Mouse (Mus musculus) heart, adult 2 months (tissue): Measurements from ENCODE around the gene Hmbs. TPM values are rescaled to one million over a fixed set of nuclear protein-coding genes. Genes with fewer than 3 reads are reported as not detected.

Experiments used
- DNase-seq, 2 experiments: peaks; one replicate each; pipeline ENCODE4 v3.0.0; 2021
- H3K27ac ChIP-seq: fragments of 200-600 bp; 2 replicates; pipeline ENCODE4 v1.8.1; 2022
- H3K27me3 ChIP-seq: fragments of 200-500 bp; 2 replicates; pipeline ENCODE4 v1.6.1; 2012; ENCODE audit warnings: mild to moderate bottlenecking, low read length, inconsistent platforms, mixed read lengths; ENCODE audit not compliant: control insufficient read depth, insufficient read depth
- H3K36me3 ChIP-seq: fragments of 200-500 bp; 2 replicates; pipeline ENCODE4 v1.6.1; 2012; ENCODE audit warnings: low read length, inconsistent platforms; ENCODE audit not compliant: control insufficient read depth, insufficient read depth
- H3K4me1 ChIP-seq: fragments of 200-500 bp; 2 replicates; pipeline ENCODE4 v1.6.1; 2011; ENCODE audit warnings: low read length; ENCODE audit not compliant: control insufficient read depth, insufficient read depth
- H3K4me3 ChIP-seq: fragments of 200-600 bp; 2 replicates; pipeline ENCODE4 v1.8.1; 2022
- H3K79me2 ChIP-seq: fragments of 200-500 bp; replicated peaks from 2 replicates; pipeline ENCODE4 v1.6.1; 2012; ENCODE audit warnings: mild to moderate bottlenecking, inconsistent platforms, low read length, moderate library complexity, mixed read lengths; ENCODE audit not compliant: control insufficient read depth, insufficient read depth
- H3K9ac ChIP-seq: fragments of 200-500 bp; 2 replicates; pipeline ENCODE4 v1.6.1; 2012; ENCODE audit warnings: low read depth, mild to moderate bottlenecking, control low read depth, inconsistent platforms, low read length, mixed read lengths
- CTCF ChIP-seq: fragments of 200-600 bp; IDR thresholded peaks from 2 replicates; pipeline ENCODE4 v1.8.1; 2022; ENCODE audit warnings: antibody characterized with exemption, mild to moderate bottlenecking, moderate library complexity
- EP300 ChIP-seq: fragments of 200-500 bp; IDR thresholded peaks from 2 replicates; pipeline ENCODE4 v1.6.1; 2011; ENCODE audit warnings: low read depth, low read length, control low read depth; ENCODE audit not compliant: insufficient read depth
- POLR2A ChIP-seq: fragments of 200-500 bp; IDR thresholded peaks from 2 replicates; pipeline ENCODE4 v1.6.1; 2011; ENCODE audit warnings: mild to moderate bottlenecking, low read depth, low read length, control low read depth; ENCODE audit not compliant: insufficient read depth
- WGBS: fragments of 180-500 bp; shearing (Covaris S2); methylation state at CpG from one replicate; pipeline ENCODE4 v1.1.7; 2018; 5-methylcytosine and 5-hydroxymethylcytosine counted together
- intact Hi-C: fragments of 180-260 bp; cut with DNase I; formaldehyde crosslinking; loops from one replicate; pipeline ENCODE4 v1.15.1; 2025
- microRNA-seq, 2 experiments: library from miRNA; unstranded; fragments of <30 nt; microRNA quantifications; one replicate each; pipeline ENCODE4 v1.2.0; 2021
- polyA plus RNA-seq: library from polyadenylated mRNA; depleted of rRNA; stranded (reverse); fragments of >200 nt; gene quantifications from 2 replicates; pipeline ENCODE4 v1.2.3, GENCODE M21; 2012; rRNA removed
- total RNA-seq, 2 experiments: library from RNA; stranded (reverse); gene quantifications; 2 replicates each; pipeline ENCODE4 v1.2.3; 2021

Gene Hmbs
- total and polyA plus RNA-seq, 3 experiments, result 37.8 to 49.3 (median 39.8) TPM

DNA sequence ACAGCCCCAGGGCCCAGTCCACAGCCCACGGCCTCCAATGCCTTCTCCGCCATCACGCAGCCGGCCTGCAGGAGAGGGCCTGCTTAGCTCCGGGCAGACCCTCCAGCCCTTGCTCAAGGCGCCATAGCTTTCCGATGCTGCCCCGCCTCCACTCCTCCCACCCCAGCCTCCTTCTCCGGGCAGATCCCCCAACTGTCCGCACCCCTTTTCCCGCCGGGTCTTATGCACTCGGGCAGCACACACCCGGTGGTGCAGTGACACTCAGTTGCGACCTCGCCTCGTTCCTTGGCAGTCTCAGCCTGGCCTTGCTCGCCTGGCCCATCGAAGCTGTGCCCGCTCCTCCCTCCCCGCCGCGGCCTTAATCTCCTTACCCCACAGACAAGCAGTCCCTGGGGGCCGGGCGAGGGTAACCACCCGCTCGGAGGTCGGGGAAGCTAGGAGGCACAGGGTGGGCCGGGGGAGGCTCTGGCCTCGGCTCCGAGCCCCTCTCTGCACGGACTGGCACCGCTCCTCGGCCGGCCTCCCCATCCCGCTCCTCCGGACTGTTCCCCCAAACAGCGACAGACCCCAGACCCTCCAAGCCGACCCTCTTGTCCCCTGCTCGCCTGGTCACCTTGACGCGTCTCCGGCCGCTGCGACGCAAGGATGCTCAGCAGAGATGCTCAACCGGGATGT is 56.5 kb downstream of the Hmbs start:
- 6% methylated on average over 47 of the region's 47 CpGs for WGBS
- peak in 1 of 2 experiments; percentile 28 for DNase-seq
- Histone ChIP-seq H3K27ac (no peak overlapping the region), H3K79me2 (no peaks in the 10 kb centered on the region), H3K4me1 (peaks cover 3% of the 10 kb centered on the region; the same call in 1 of the 2 replicates), H3K36me3 (no peaks in the 10 kb centered on the region), H3K27me3 (peaks cover 11% of the 10 kb centered on the region; the same call in 1 of the 2 replicates), H3K4me3 (peak overlapping the region; percentile 46), H3K9ac (peak overlapping the region; percentile 40)
- intact Hi-C loops, result no loop called here
- TF ChIP-seq EP300, result no peak
- TF ChIP-seq CTCF, result no peak
- no peak for TF ChIP-seq POLR2A

DNA sequence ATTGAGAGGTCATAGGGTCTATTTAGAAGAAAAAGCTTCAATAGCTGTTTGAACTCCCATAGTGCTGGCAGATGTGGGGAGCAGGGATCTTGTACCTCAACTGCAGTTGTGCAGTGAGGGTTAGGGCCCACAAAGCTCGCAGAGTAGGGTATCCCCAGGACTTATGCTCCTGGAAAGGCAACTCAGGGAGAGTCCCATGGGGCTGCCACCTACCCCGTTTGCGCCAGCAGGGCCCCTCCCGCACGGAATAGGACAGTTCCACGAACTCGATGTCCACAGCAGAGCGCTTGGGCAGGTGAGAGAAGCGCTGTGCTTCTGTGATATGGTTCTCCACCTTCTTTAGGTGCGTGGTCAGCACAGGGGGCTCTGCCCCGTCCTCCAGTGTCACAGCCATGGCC is 57.0 kb downstream of the Hmbs start:
- TF ChIP-seq EP300 (no peak), POLR2A (no peak), CTCF (no peak)
- Histone ChIP-seq H3K4me3 (no peak overlapping the region), H3K4me1 (peaks cover 3% of the 10 kb centered on the region; the same call in 1 of the 2 replicates), H3K27ac (no peak overlapping the region), H3K9ac (peak overlapping the region; percentile 40), H3K79me2 (no peaks in the 10 kb centered on the region), H3K36me3 (no peaks in the 10 kb centered on the region), H3K27me3 (peaks cover 11% of the 10 kb centered on the region; the same call in 1 of the 2 replicates)
- DNase-seq, result no peak
- WGBS, result 43% methylated on average over 11 of the region's 11 CpGs
- intact Hi-C loops, result no loop called here

Small RNA genes lying within 50 kb of the gene (microRNA-seq; reads per million reads assigned to microRNA genes)
- gene Gm44335, result 0 reads per million in 2 experiments

Other genes with a start within 250 kb of the Hmbs start
- under 1 TPM in 1 of 2 experiments, not detected in 1; 0.05 TPM for gene Mfrp, start 242.5 kb downstream of the Hmbs start, total RNA-seq
- 0.04 and 0.12 TPM in 2 replicates for gene Mfrp, start 242.5 kb downstream of the Hmbs start, polyA plus RNA-seq
- gene C1qtnf5, start 237.0 kb downstream of the Hmbs start, total RNA-seq, result 1 to 10 TPM; 4.8 to 7.6 TPM
- 9.4 and 13.8 TPM in 2 replicates for gene C1qtnf5, start 237.0 kb downstream of the Hmbs start, polyA plus RNA-seq
- under 1 TPM; 0.21 to 0.23 TPM for gene Gm49380, start 230.7 kb downstream of the Hmbs start, total RNA-seq
- gene Gm49380, start 230.7 kb downstream of the Hmbs start, polyA plus RNA-seq, result not detected in 2 replicates
- 1 to 10 TPM; 6.5 to 6.7 TPM for gene Rnf26, start 230.7 kb downstream of the Hmbs start, total RNA-seq
- gene Rnf26, start 230.7 kb downstream of the Hmbs start, polyA plus RNA-seq, result 7.3 and 10.4 TPM in 2 replicates
- 10 to 100 TPM; 31.6 to 32.5 TPM for gene Mcam, start 209.8 kb downstream of the Hmbs start, total RNA-seq
- gene Mcam, start 209.8 kb downstream of the Hmbs start, polyA plus RNA-seq, result 49.8 and 70.9 TPM in 2 replicates
- 10 to 100 TPM; 17.8 to 18.7 TPM for gene Cbl, start 110.2 kb downstream of the Hmbs start, total RNA-seq
- 5.0 and 11.8 TPM in 2 replicates for gene Cbl, start 110.2 kb downstream of the Hmbs start, polyA plus RNA-seq
- not detected for gene Ccdc153, start 103.6 kb downstream of the Hmbs start, total RNA-seq
- gene Ccdc153, start 103.6 kb downstream of the Hmbs start, polyA plus RNA-seq, result 1.6 TPM in 1 of 2 replicates, not detected in the other
- gene Pdzd3, start 92.8 kb downstream of the Hmbs start, total RNA-seq, result 1 to 10 TPM; 3.4 to 4.2 TPM
- 1.7 and 3.3 TPM in 2 replicates for gene Pdzd3, start 92.8 kb downstream of the Hmbs start, polyA plus RNA-seq
- gene Nlrx1, start 75.6 kb downstream of the Hmbs start, total RNA-seq, result 10 to 100 TPM; 20.3 to 21.7 TPM
- gene Nlrx1, start 75.6 kb downstream of the Hmbs start, polyA plus RNA-seq, result 16.1 and 19.0 TPM in 2 replicates
- gene Abcg4, start 55.6 kb downstream of the Hmbs start, total RNA-seq, result under 1 TPM; 0.42 to 0.75 TPM
- gene Abcg4, start 55.6 kb downstream of the Hmbs start, polyA plus RNA-seq, result 1.9 and 2.1 TPM in 2 replicates
- 10 to 100 TPM in 1 of 2 experiments, 1 to 10 TPM in 1; 6.9 to 10.2 TPM for gene Hinfp, start 38.6 kb downstream of the Hmbs start, total RNA-seq
- 12.6 and 16.0 TPM in 2 replicates for gene Hinfp, start 38.6 kb downstream of the Hmbs start, polyA plus RNA-seq
- 10 to 100 TPM; 14.4 to 15.7 TPM for gene C2cd2l, start 23.9 kb downstream of the Hmbs start, total RNA-seq
- 20.4 and 29.9 TPM in 2 replicates for gene C2cd2l, start 23.9 kb downstream of the Hmbs start, polyA plus RNA-seq
- gene Dpagt1, start 18.2 kb downstream of the Hmbs start, total RNA-seq, result 10 to 100 TPM; 18.9 to 20.6 TPM
- 34.3 and 51.3 TPM in 2 replicates for gene Dpagt1, start 18.2 kb downstream of the Hmbs start, polyA plus RNA-seq
- gene H2afx, start 9.5 kb downstream of the Hmbs start, total RNA-seq, result 10 to 100 TPM; 12.8 TPM
- 12.7 and 14.2 TPM in 2 replicates for gene H2afx, start 9.5 kb downstream of the Hmbs start, polyA plus RNA-seq
- gene Vps11, start 17.4 kb upstream of the Hmbs start, total RNA-seq, result 10 to 100 TPM; 13.9 to 15.3 TPM
- gene Vps11, start 17.4 kb upstream of the Hmbs start, polyA plus RNA-seq, result 15.5 and 17.9 TPM in 2 replicates
- gene Hyou1, start 35.3 kb upstream of the Hmbs start, total RNA-seq, result 10 to 100 TPM; 73.9 to 79.6 TPM
- gene Hyou1, start 35.3 kb upstream of the Hmbs start, polyA plus RNA-seq, result 23.1 and 41.1 TPM in 2 replicates
- gene Slc37a4, start 52.6 kb upstream of the Hmbs start, total RNA-seq, result 10 to 100 TPM; 20.9 to 24.8 TPM
- gene Slc37a4, start 52.6 kb upstream of the Hmbs start, polyA plus RNA-seq, result 38.9 and 62.9 TPM in 2 replicates
- 100 to 1,000 TPM; 735 to 889 TPM for gene Rps25, start 62.9 kb upstream of the Hmbs start, total RNA-seq
- gene Rps25, start 62.9 kb upstream of the Hmbs start, polyA plus RNA-seq, result 162 and 268 TPM in 2 replicates
- 10 to 100 TPM; 34.9 to 36.2 TPM for gene Trappc4, start 63.4 kb upstream of the Hmbs start, total RNA-seq
- 28.2 and 39.9 TPM in 2 replicates for gene Trappc4, start 63.4 kb upstream of the Hmbs start, polyA plus RNA-seq
- gene Ccdc84, start 74.3 kb upstream of the Hmbs start, total RNA-seq, result 1 to 10 TPM; 5.5 to 5.7 TPM
- 10.5 and 18.1 TPM in 2 replicates for gene Ccdc84, start 74.3 kb upstream of the Hmbs start, polyA plus RNA-seq
- gene Foxr1, start 96.9 kb upstream of the Hmbs start, total RNA-seq, result not detected
- not detected in 2 replicates for gene Foxr1, start 96.9 kb upstream of the Hmbs start, polyA plus RNA-seq
- gene Upk2, start 110.7 kb upstream of the Hmbs start, total RNA-seq, result not detected
- gene Upk2, start 110.7 kb upstream of the Hmbs start, polyA plus RNA-seq, result 0.47 and 0.53 TPM in 2 replicates
- 10 to 100 TPM; 44.5 to 58.7 TPM for gene Bcl9l, start 138.6 kb upstream of the Hmbs start, total RNA-seq
- 15.3 and 21.5 TPM in 2 replicates for gene Bcl9l, start 138.6 kb upstream of the Hmbs start, polyA plus RNA-seq
- gene Cxcr5, start 217.6 kb upstream of the Hmbs start, total RNA-seq, result under 1 TPM; 0.41 to 0.42 TPM
- 0.59 and 1.7 TPM in 2 replicates for gene Cxcr5, start 217.6 kb upstream of the Hmbs start, polyA plus RNA-seq